Mouse (Mus musculus) lung, adult 2 months (tissue): ENCODE results near the gene Cd8b1.

Experiments
- CTCF ChIP-seq: fragments of 200-500 bp; IDR thresholded peaks from 2 replicates; pipeline ENCODE4 v1.5.1; 2011; ENCODE audit warnings: mild to moderate bottlenecking, low read length, control low read depth; ENCODE audit not compliant: insufficient read depth
- POLR2A ChIP-seq: fragments of 200-500 bp; IDR thresholded peaks from 2 replicates; pipeline ENCODE4 v1.6.1; 2011; ENCODE audit warnings: low read depth, mild to moderate bottlenecking, control low read depth, low read length, borderline replicate concordance; ENCODE audit errors: extremely low read depth

- TF ChIP-seq POLR2A = no peak
- TF ChIP-seq CTCF = no peak
Observed at GRCm38 (mm10) chr6:71351201-71351600, 28.6 kb downstream of the Cd8b1 start.
